ENCODE assay signal across 8 mouse cellular contexts in the genomic region with DNA sequence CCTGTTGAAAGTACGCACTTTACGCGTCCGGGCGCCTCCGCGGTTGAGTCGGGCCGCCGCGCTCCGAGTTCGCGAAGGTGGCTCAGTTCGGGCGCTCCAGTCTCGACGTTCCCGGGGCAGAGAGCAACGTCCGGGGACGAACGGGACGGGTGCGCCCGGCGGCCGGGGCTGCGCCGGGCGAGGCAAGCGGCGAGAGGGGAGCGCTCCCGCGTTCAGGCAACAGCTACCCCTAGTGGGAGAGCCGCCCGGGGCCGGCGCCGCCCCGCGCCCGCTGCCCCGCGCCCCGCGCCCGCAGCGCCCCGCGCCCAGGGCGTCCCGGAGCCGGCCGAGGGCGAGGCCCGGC. TPM values are rescaled to one million over a fixed set of nuclear protein-coding genes. Genes with fewer than 3 reads are reported as not detected.
DNase-seq lines count a peak whose midpoint lies in the region; ATAC-seq and TF ChIP-seq lines count a peak whose summit lies in the region.

No protein-coding gene starts in this region.

- no peak for ATAC-seq in forebrain, embryonic 15.5 days (replicated peaks)
- no peak for ATAC-seq in lung, embryonic 15.5 days (ENCODE audit: borderline replicate concordance, extremely low read depth, low FRiP score, low TSS enrichment)
- peak; percentile 56; the same call in 1 of the 2 replicates for ATAC-seq in stomach, embryonic 16.5 days (ENCODE audit: insufficient read depth, low FRiP score)

- intact Hi-C loops in gastrocnemius, postnatal 14 days (cut with DNase I; ENCODE audit: low total_unique reads), result no loop called here
- intact Hi-C loops in gastrocnemius, postnatal 36 days (cut with DNase I), result no loop called here

- H3K36me3 ChIP-seq in forebrain, embryonic 15.5 days, result no peaks in the 10 kb centered on the region
- no peaks in the 10 kb centered on the region for H3K36me3 ChIP-seq in kidney, adult 2 months (ENCODE audit: control insufficient read depth, insufficient read depth, low read length)
- no peaks in the 10 kb centered on the region for H3K36me3 ChIP-seq in lung, embryonic 15.5 days
- no peaks in the 10 kb centered on the region for H3K36me3 ChIP-seq in stomach, embryonic 16.5 days (ENCODE audit: control insufficient read depth, insufficient read depth, low read length)

- H3K9me3 ChIP-seq in forebrain, embryonic 15.5 days, result no peaks in the 10 kb centered on the region
- H3K9me3 ChIP-seq in lung, embryonic 15.5 days, result no peaks in the 10 kb centered on the region
- no peaks in the 10 kb centered on the region for H3K9me3 ChIP-seq in stomach, embryonic 16.5 days (replicated peaks; ENCODE audit: control insufficient read depth, low read length)

- peak; percentile 41 for DNase-seq in gastrocnemius, postnatal 14 days
- DNase-seq in gastrocnemius, postnatal 36 days, result no peak
- DNase-seq in kidney, adult 2 months, result peak; percentile 65
- DNase-seq in spleen, postnatal 10 days (ENCODE audit: low spot score in 2 of 2), result no peak
- DNase-seq in cerebellum, adult 11 months, result no peak

- H3K9ac ChIP-seq in forebrain, embryonic 15.5 days (replicated peaks), result 0 out of 2 replicates have a peak overlapping the region, but pooled peaks have one; percentile 26
- H3K9ac ChIP-seq in lung, embryonic 15.5 days, result no peak overlapping the region
- H3K9ac ChIP-seq in stomach, embryonic 16.5 days (ENCODE audit: low read length), result peak overlapping the region; percentile 65

- WGBS in forebrain, embryonic 15.5 days, result under 1% methylated on average over 40 of the region's 58 CpGs
- 4% methylated on average over 57 of the region's 58 CpGs for WGBS in kidney, adult 2 months
- under 1% methylated on average over 36 of the region's 58 CpGs for WGBS in lung, embryonic 15.5 days
- WGBS in stomach, embryonic 16.5 days, result under 1% methylated on average over 38 of the region's 58 CpGs

- H3K4me2 ChIP-seq in forebrain, embryonic 15.5 days (replicated peaks), result peak overlapping the region; percentile 58
- peak overlapping the region; percentile 82 for H3K4me2 ChIP-seq in lung, embryonic 15.5 days
- peak overlapping the region; percentile 68 for H3K4me2 ChIP-seq in stomach, embryonic 16.5 days (ENCODE audit: low read depth, low read length)

- TF ChIP-seq POLR2A in kidney, adult 2 months (IDR thresholded peaks at IDR 0.05; ENCODE audit: low read depth, low read length), result no peak

- peaks cover 19% of the 10 kb centered on the region for H3K4me1 ChIP-seq in forebrain, embryonic 15.5 days
- no peaks in the 10 kb centered on the region for H3K4me1 ChIP-seq in kidney, adult 2 months (ENCODE audit: control insufficient read depth, insufficient read depth, low read length)
- H3K4me1 ChIP-seq in lung, embryonic 15.5 days, result peaks cover 36% of the 10 kb centered on the region
- peaks cover 15% of the 10 kb centered on the region for H3K4me1 ChIP-seq in stomach, embryonic 16.5 days (ENCODE audit: control insufficient read depth, insufficient read depth, low read length)

- H3K27me3 ChIP-seq in forebrain, embryonic 15.5 days, result peaks cover 82% of the 10 kb centered on the region
- peaks cover 2% of the 10 kb centered on the region; the same call in 1 of the 2 replicates for H3K27me3 ChIP-seq in kidney, adult 2 months (replicated peaks; ENCODE audit: control insufficient read depth, insufficient read depth, low read length)
- H3K27me3 ChIP-seq in lung, embryonic 15.5 days, result peaks cover 93% of the 10 kb centered on the region
- peaks cover 81% of the 10 kb centered on the region for H3K27me3 ChIP-seq in stomach, embryonic 16.5 days (ENCODE audit: control insufficient read depth, insufficient read depth, low read length)

- peak; percentile 25; the same call in 1 of the 2 replicates for TF ChIP-seq CTCF in kidney, adult 2 months (conservative IDR thresholded peaks at IDR 0.05; ENCODE audit: insufficient read depth, insufficient read length, low read depth, low read length)

- no peak overlapping the region for H3K27ac ChIP-seq in forebrain, embryonic 15.5 days (replicated peaks)
- no peak overlapping the region for H3K27ac ChIP-seq in kidney, adult 2 months (ENCODE audit: insufficient read depth, low read depth, low read length)
- H3K27ac ChIP-seq in lung, embryonic 15.5 days, result no peak overlapping the region
- H3K27ac ChIP-seq in stomach, embryonic 16.5 days (ENCODE audit: low read length), result no peak overlapping the region

- H3K4me3 ChIP-seq in forebrain, embryonic 15.5 days, result peak overlapping the region; percentile 42
- H3K4me3 ChIP-seq in kidney, adult 2 months (ENCODE audit: insufficient read depth, low read depth, low read length), result peak overlapping the region; percentile 22; the same call in 1 of the 2 replicates
- peak overlapping the region; percentile 46 for H3K4me3 ChIP-seq in lung, embryonic 15.5 days
- H3K4me3 ChIP-seq in stomach, embryonic 16.5 days (replicated peaks; ENCODE audit: low read length), result peak overlapping the region; percentile 53

RNA-seq across cellular contexts. Expression of a gene that starts 0.9 kb away (rescaled TPM):
- under 1 TPM; 0.27 to 0.29 TPM for total RNA-seq in gastrocnemius, postnatal 14 days (2021)
- under 1 TPM; 0.13 to 0.32 TPM for total RNA-seq in gastrocnemius, postnatal 36 days (2021)
- polyA plus RNA-seq in forebrain, embryonic 15.5 days (2015; fragmentation: Nextera tagmentation; extraction: Ambion mirVana), result 3.8 and 4.3 TPM in 2 replicates
- polyA plus RNA-seq in kidney, adult 2 months (2012; rRNA removed), result 0.43 and 0.50 TPM in 2 replicates
- 0.46 and 0.65 TPM in 2 replicates for polyA plus RNA-seq in lung, embryonic 15.5 days (2015; fragmentation: Nextera tagmentation; extraction: Ambion mirVana)
- 1.5 and 1.8 TPM in 2 replicates for polyA plus RNA-seq in stomach, embryonic 16.5 days (2015; fragmentation: Nextera tagmentation; extraction: Ambion mirVana)

Comparison
In these comparisons a context has a peak if more than half of its experiments do, and no peak if none do; other contexts are left out.
1. DNase-seq: peak in gastrocnemius, postnatal 14 days (single experiment) and kidney, adult 2 months (single experiment); none in gastrocnemius, postnatal 36 days (0 of 2), spleen, postnatal 10 days (0 of 2) and cerebellum, adult 11 months (single experiment).
2. Peak in every context shown above with its lines, with median percentiles within 50 percentile points of each other: H3K4me2 ChIP-seq and H3K4me3 ChIP-seq.